Mouse (Mus musculus): ENCODE data around the gene Abcc4. TPM values are rescaled to one million over a fixed set of nuclear protein-coding genes. Genes with fewer than 3 reads are reported as not detected.

Abcc4 gene
- 10 to 100 TPM; 28.8 to 30.9 TPM for total RNA-seq (2023)

GRCm38 (mm10) chr14:118705808-118706731, at the start of gene Abcc4:
Gene Abcc4 (minus strand): TSS chr14:118706219.

Other genes with a start within 250 kb of the Abcc4 start
- not detected for gene Cldn10, start 81.7 kb upstream of the Abcc4 start, total RNA-seq (2023)
- gene Dzip1, start 219.2 kb upstream of the Abcc4 start, total RNA-seq (2023) = under 1 TPM in 1 of 2 experiments, not detected in 1; 0.42 TPM
- 10 to 100 TPM; 24.1 to 27.4 TPM for gene Dnajc3, start 231.8 kb upstream of the Abcc4 start, total RNA-seq (2023)